Mouse (Mus musculus) G1E (cell line): Measurements from ENCODE around the gene Pola1.

Source experiments
- CTCF ChIP-seq: IDR thresholded peaks from 2 replicates; pipeline ENCODE4 v1.5.1; 2012; ENCODE audit warnings: low read depth, low read length, inconsistent platforms, mixed read lengths
- GATA1 ChIP-seq: IDR thresholded peaks from 2 replicates; pipeline ENCODE4 v1.6.1; 2012; ENCODE audit warnings: borderline replicate concordance, low read length, inconsistent platforms, mixed read lengths
- GATA2 ChIP-seq: IDR thresholded peaks from 2 replicates; pipeline ENCODE4 v1.6.1; 2012; ENCODE audit warnings: low read depth, low read length, inconsistent platforms, borderline replicate concordance
- POLR2AphosphoS5 ChIP-seq: IDR thresholded peaks from 2 replicates; pipeline ENCODE4 v1.6.1; 2012; ENCODE audit warnings: low read depth, low read length, inconsistent platforms; ENCODE audit not compliant: insufficient replicate concordance
- TAL1 ChIP-seq: conservative IDR thresholded peaks from 2 replicates; pipeline ENCODE4 v1.6.1; 2012; ENCODE audit warnings: low read depth, low read length, inconsistent platforms, mixed read lengths

DNA sequence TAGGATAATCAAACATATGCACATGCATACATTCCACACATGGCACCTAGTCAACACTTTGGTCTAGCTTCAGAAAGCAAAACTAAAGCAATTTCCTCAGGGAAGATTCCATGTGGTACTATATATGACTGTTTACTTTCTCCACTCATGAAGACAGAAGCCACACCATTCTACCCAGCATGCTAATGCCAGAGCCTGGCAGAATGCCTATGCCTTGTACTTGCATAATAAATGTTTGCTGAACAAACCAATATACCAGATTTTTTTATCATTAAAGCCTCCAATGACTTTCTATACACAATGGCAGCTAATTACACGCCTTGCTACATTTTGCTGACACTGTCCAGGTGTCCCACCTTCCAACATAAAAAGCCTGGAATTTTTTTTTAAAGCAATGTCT, 1.7 kb downstream of the Pola1 start:
- TF ChIP-seq CTCF = no peak
- no peak for TF ChIP-seq GATA2
- TF ChIP-seq TAL1 = no peak
- no peak for TF ChIP-seq POLR2AphosphoS5
- no peak for TF ChIP-seq GATA1
